Mouse (Mus musculus) testis, postnatal 10 days (tissue): Measurements from ENCODE around the gene 2410131K14Rik.

Source experiments
- DNase-seq: peaks from one replicate; pipeline ENCODE4 v3.0.0; 2021; ENCODE audit warnings: low spot score

The 2410131K14Rik gene

DNA sequence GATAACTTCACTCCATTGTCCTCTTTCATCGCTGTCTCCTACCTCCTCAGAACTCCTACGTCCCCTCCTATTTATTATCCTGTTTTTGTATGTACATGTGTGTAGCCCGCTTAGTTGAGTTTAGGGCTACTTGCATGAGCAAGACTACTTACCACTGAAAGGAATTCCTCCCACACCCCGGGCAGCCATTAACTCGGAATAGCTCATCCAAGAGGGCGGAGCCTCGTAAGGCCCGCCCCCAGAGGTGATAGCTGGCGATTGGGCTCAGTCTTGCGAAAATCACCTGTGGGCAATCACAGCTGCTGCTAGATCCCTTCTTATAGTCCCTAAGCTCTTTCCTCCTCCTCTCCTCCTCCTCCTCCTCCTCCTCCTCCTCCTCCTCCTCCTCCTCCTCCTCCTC, 66.2 kb downstream of the 2410131K14Rik start:
- no peak for DNase-seq

DNA sequence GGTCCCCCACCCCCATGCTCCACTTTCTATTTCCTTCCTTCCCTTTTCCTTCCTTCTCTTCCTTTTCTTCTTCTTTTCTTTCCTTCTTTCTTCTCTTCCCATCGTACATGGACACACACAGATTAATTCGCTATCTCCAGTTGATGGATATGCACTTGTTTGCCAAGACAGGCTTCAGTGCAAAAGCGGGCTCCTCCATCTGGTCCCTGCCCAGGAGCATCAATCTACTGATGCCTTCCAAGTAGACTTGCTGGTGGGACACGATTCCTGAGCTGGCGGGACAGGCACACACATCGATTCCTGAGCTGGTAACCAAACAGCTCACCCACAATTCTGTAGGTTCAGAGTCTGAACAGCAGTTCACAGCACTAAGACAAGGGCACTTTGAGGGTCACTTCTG, 68.7 kb downstream of the 2410131K14Rik start:
- no peak for DNase-seq
